Mouse (Mus musculus) midbrain, postnatal 0 days (tissue): ENCODE results near the gene Xylt1. TPM values are rescaled to one million over a fixed set of nuclear protein-coding genes. Genes with fewer than 3 reads are reported as not detected.
A peak's percentile ranks its signal among the peaks of the same experiment; 100 is the strongest.

Source experiments
- ATAC-seq: fragments of 200-750 bp; cut with Nextera tagmentation; 2 replicates; pipeline ENCODE4 v1.8.0; 2017; ENCODE audit warnings: moderate number of reproducible peaks, mild to moderate bottlenecking, moderate TSS enrichment, moderate library complexity; ENCODE audit not compliant: low FRiP score
- DNase-seq: peaks from one replicate; pipeline ENCODE4 v3.0.0-alpha.2; 2015; ENCODE audit warnings: low spot score
- H3K27ac ChIP-seq: fragments of 300-500 bp; sonication (generic); 2 replicates; pipeline ENCODE4 v1.5.1; 2014; ENCODE audit warnings: low read depth, mild to moderate bottlenecking, low read length, mixed read lengths
- H3K27me3 ChIP-seq: fragments of 300-500 bp; sonication (generic); 2 replicates; pipeline ENCODE4 v1.6.1; 2014; ENCODE audit warnings: low read length, control low read depth, mixed read lengths; ENCODE audit not compliant: insufficient read depth
- H3K36me3 ChIP-seq: fragments of 300-500 bp; sonication (generic); 2 replicates; pipeline ENCODE4 v1.6.1; 2014; ENCODE audit warnings: low read length, control low read depth, mixed read lengths; ENCODE audit not compliant: insufficient read depth
- H3K4me1 ChIP-seq: fragments of 300-500 bp; sonication (generic); 2 replicates; pipeline ENCODE4 v1.6.1; 2014; ENCODE audit warnings: mild to moderate bottlenecking, control low read depth, antibody characterized with exemption, low read length, mixed read lengths; ENCODE audit not compliant: insufficient read depth
- H3K4me2 ChIP-seq: fragments of 300-500 bp; sonication (generic); 2 replicates; pipeline ENCODE4 v1.6.1; 2014; ENCODE audit warnings: low read depth, mild to moderate bottlenecking, low read length, mixed read lengths; ENCODE audit not compliant: poor library complexity, severe bottlenecking
- H3K4me3 ChIP-seq: fragments of 300-500 bp; sonication (generic); 2 replicates; pipeline ENCODE4 v1.5.1; 2014; ENCODE audit warnings: low read depth, mild to moderate bottlenecking, low read length, moderate library complexity
- H3K9ac ChIP-seq: fragments of 300-500 bp; sonication (generic); replicated peaks from 2 replicates; pipeline ENCODE4 v1.6.1; 2014; ENCODE audit warnings: mild to moderate bottlenecking, low read length, moderate library complexity, mixed read lengths; ENCODE audit not compliant: poor library complexity, severe bottlenecking
- H3K9me3 ChIP-seq: fragments of 300-500 bp; sonication (generic); 2 replicates; pipeline ENCODE4 v1.6.1; 2016; ENCODE audit warnings: low read length, control low read depth
- CTCF ChIP-seq: IDR thresholded peaks from 2 replicates; pipeline ENCODE4 v1.5.1; 2016; ENCODE audit warnings: antibody characterized with exemption, mild to moderate bottlenecking
- WGBS: fragments of 180-500 bp; shearing (Covaris S2); extraction: QIAGEN DNeasy Blood & Tissue Kit; methylation state at CpG from one replicate; pipeline ENCODE4 v1.1.7; 2014; 5-methylcytosine and 5-hydroxymethylcytosine counted together
- polyA plus RNA-seq: library from polyadenylated mRNA; unstranded; fragments of >200 nt; fragmentation: Nextera tagmentation; extraction: Ambion mirVana; gene quantifications from 2 replicates; pipeline ENCODE4 v1.2.1, GENCODE M21; 2015
- total RNA-seq: library from RNA; depleted of rRNA; stranded (reverse); fragments of >200 nt; gene quantifications from 2 replicates; pipeline ENCODE4 v1.2.3, GENCODE M21; 2014

The Xylt1 gene
- total and polyA plus RNA-seq, 2 experiments from 2014 or later = 2.5 to 16.4 TPM

DNA sequence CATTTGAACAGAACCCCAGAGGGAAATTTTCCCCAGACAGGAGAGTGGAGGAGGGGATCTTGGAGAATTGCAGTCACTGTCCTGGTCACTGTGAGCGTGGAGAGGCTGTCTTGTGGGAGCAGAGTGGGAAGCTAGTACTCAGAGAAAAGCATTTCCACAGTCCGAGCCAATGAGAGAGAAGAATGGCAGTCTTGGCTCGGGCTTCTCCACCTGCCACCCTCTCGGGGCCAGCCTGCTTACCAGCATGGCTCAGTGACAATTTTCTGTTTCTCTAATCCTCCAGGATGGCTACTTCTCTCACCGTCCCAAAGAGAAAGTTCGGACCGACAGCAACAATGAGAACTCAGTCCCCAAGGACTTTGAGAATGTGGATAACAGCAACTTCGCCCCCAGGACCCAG is 167.5 kb downstream of the Xylt1 start:
- TF ChIP-seq CTCF = no peak
- no peak overlapping the region for H3K4me2 ChIP-seq
- no peak overlapping the region for H3K9ac ChIP-seq
- H3K27me3 ChIP-seq = no peaks in the 10 kb centered on the region
- 49% methylated on average over 8 of the region's 8 CpGs for WGBS
- 0 out of 2 replicates have a peak, but pooled peaks cover 5% of the 10 kb centered on the region for H3K36me3 ChIP-seq
- H3K4me3 ChIP-seq = no peak overlapping the region
- H3K27ac ChIP-seq = no peak overlapping the region
- DNase-seq (peak; percentile 64), ATAC-seq (no peak)
- H3K9me3 ChIP-seq = no peaks in the 10 kb centered on the region
- peaks cover 13% of the 10 kb centered on the region; the same call in 1 of the 2 replicates for H3K4me1 ChIP-seq

DNA sequence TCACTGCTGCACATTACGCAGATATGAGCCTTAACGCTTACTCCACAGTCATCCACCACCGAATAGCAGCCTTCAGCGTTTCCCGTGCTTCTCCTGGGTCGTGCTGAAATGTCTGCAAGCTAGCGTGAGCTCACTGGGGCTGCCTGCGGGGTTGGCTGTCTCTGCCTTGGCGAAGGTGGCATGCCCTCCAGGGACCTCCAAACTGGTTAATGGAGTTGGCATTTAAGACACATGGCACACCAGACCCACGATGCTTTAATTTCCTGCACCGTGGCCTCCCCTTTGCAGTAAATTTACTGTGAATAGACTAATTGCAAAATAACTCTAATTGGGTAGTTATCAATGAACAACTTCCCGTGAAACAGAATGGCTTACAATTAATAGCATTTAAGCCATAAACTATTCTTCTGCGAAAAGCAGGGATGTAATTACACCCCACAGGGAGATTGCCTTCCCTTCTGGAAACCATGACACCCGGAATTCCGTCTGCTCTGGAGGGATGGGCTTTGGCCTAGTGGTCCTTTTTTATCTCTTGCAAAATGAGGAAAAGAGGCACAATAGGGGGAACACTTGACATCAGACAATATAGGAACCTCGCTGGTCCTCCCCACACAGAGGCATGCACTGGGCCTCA is 170.3 kb downstream of the Xylt1 start:
- Histone ChIP-seq H3K9ac (no peak overlapping the region), H3K4me2 (no peak overlapping the region), H3K4me1 (peaks cover 18% of the 10 kb centered on the region; the same call in 1 of the 2 replicates), H3K9me3 (no peaks in the 10 kb centered on the region), H3K4me3 (no peak overlapping the region), H3K27ac (no peak overlapping the region), H3K36me3 (0 out of 2 replicates have a peak, but pooled peaks cover 5% of the 10 kb centered on the region), H3K27me3 (no peaks in the 10 kb centered on the region)
- no peak for TF ChIP-seq CTCF
- no peak for DNase-seq
- ATAC-seq = no peak
- 63% methylated on average over 16 of the region's 16 CpGs for WGBS

DNA sequence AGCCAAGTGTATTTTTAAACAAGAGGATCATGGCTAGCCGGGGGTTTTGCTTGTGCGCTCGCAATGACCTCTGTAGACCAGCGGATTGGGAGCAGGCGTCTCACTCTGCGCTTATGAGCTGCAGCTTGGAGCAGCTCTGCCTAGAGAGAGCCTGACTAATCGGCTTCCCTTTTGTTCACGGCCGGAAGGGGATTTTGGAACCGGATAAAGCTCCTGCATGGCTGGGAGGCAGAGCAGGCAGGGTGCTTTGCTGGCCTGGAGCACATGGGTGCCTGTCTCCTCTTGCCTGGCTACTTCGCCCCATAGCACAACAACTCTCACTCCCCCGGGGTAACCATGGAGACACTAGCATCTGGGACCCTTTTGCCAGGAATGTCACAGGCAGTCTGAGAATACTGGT is 172.4 kb downstream of the Xylt1 start:
- H3K4me1 ChIP-seq = peaks cover 13% of the 10 kb centered on the region; the same call in 1 of the 2 replicates
- H3K27ac ChIP-seq = no peak overlapping the region
- H3K9ac ChIP-seq = no peak overlapping the region

DNA sequence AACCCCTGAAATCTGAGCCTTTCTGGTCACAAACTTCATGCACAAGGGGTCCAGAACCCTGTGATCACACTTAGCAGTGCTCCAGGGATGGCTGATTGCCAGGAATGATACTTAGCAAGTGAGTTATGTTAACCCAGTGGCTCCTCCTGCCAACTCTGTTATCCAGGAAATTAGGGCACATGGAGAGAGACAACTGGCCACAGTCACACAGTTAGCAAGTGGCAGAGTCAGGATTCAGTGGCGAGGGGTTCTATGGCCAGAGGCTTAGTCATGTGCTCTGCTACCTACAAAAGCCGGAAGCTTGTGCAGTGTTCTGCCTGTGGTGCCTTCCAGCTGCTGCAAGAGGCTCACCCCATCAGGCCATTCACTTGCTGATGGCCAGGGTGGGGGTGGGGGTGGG is 175.0 kb downstream of the Xylt1 start:
- no peaks in the 10 kb centered on the region for H3K27me3 ChIP-seq
- no peak for TF ChIP-seq CTCF
- H3K27ac ChIP-seq = no peak overlapping the region
- no peak for ATAC-seq
- H3K9ac ChIP-seq = no peak overlapping the region
- H3K4me1 ChIP-seq = peaks cover 16% of the 10 kb centered on the region; the same call in 1 of the 2 replicates
- WGBS = 32% methylated on average over 2 of the region's 2 CpGs
- H3K4me3 ChIP-seq = no peak overlapping the region
- H3K4me2 ChIP-seq = no peak overlapping the region
- no peaks in the 10 kb centered on the region; the same call in 1 of the 2 replicates for H3K36me3 ChIP-seq
- no peaks in the 10 kb centered on the region for H3K9me3 ChIP-seq
- peak; percentile 78 for DNase-seq

More for the DNA sequence above, 172.4 kb downstream of the Xylt1 start:
- DNase-seq = peak; percentile 45
- TF ChIP-seq CTCF = no peak
- Histone ChIP-seq H3K4me3 (no peak overlapping the region), H3K4me2 (no peak overlapping the region), H3K36me3 (0 out of 2 replicates have a peak, but pooled peaks cover 5% of the 10 kb centered on the region), H3K9me3 (no peaks in the 10 kb centered on the region), H3K27me3 (no peaks in the 10 kb centered on the region)
- ATAC-seq = peak; percentile 65; the same call in 1 of the 2 replicates
- 14% methylated on average over 12 of the region's 12 CpGs for WGBS

- Histone ChIP-seq H3K4me3 (no peak overlapping the region), H3K4me1 (peaks cover 9% of the 10 kb centered on the region; the same call in 1 of the 2 replicates), H3K27me3 (no peaks in the 10 kb centered on the region), H3K36me3 (no peaks in the 10 kb centered on the region; the same call in 1 of the 2 replicates), H3K4me2 (no peak overlapping the region), H3K9me3 (no peaks in the 10 kb centered on the region), H3K9ac (no peak overlapping the region), H3K27ac (no peak overlapping the region)
- 57% methylated on average over 2 of the region's 2 CpGs for WGBS
- no peak for DNase-seq
- ATAC-seq = no peak
- no peak for TF ChIP-seq CTCF
Observed at GRCm38 (mm10) chr7:117558166-117558565, 177.4 kb downstream of the Xylt1 start.

GRCm38 (mm10) chr7:117559051-117559450 is 178.3 kb downstream of the Xylt1 start:
- no peak for TF ChIP-seq CTCF
- Histone ChIP-seq H3K4me1 (peaks cover 6% of the 10 kb centered on the region; the same call in 1 of the 2 replicates), H3K4me3 (no peak overlapping the region), H3K27ac (no peak overlapping the region), H3K4me2 (no peak overlapping the region), H3K9me3 (no peaks in the 10 kb centered on the region), H3K27me3 (no peaks in the 10 kb centered on the region), H3K9ac (no peak overlapping the region), H3K36me3 (no peaks in the 10 kb centered on the region; the same call in 1 of the 2 replicates)
- WGBS = 94% methylated on average over 3 of the region's 3 CpGs
- no peak for DNase-seq
- ATAC-seq = no peak
